Mouse (Mus musculus) stomach, postnatal 0 days (tissue): Measurements from ENCODE around the gene Tmem161b.

Experiments
- CTCF ChIP-seq: IDR thresholded peaks from 2 replicates; pipeline ENCODE4 v1.5.1; 2016; ENCODE audit warnings: antibody characterized with exemption, low read depth, mild to moderate bottlenecking, moderate library complexity
- EP300 ChIP-seq: optimal IDR thresholded peaks from 2 replicates; pipeline ENCODE3; 2016; ENCODE audit warnings: antibody characterized with exemption

GRCm38 (mm10) chr13:84343272-84343671, 121.2 kb downstream of the Tmem161b start:
- TF ChIP-seq CTCF (no peak), EP300 (no peak)
